Mouse (Mus musculus) right cerebral cortex, postnatal 10 days (tissue): Measurements from ENCODE around the gene Rps12.
A peak's percentile ranks its signal among the peaks of the same experiment; 100 is the strongest.
"Not testable (repeated sequence)": the region's sequence is repeated elsewhere in the genome, so short reads cannot be mapped to it uniquely, and the experiment has no call there.

Experiments
- DNase-seq, 2 experiments: peaks; one replicate each; pipeline ENCODE4 v3.0.0; 2021; ENCODE audit warnings: low spot score in 2 of 2

Rps12 gene

DNA sequence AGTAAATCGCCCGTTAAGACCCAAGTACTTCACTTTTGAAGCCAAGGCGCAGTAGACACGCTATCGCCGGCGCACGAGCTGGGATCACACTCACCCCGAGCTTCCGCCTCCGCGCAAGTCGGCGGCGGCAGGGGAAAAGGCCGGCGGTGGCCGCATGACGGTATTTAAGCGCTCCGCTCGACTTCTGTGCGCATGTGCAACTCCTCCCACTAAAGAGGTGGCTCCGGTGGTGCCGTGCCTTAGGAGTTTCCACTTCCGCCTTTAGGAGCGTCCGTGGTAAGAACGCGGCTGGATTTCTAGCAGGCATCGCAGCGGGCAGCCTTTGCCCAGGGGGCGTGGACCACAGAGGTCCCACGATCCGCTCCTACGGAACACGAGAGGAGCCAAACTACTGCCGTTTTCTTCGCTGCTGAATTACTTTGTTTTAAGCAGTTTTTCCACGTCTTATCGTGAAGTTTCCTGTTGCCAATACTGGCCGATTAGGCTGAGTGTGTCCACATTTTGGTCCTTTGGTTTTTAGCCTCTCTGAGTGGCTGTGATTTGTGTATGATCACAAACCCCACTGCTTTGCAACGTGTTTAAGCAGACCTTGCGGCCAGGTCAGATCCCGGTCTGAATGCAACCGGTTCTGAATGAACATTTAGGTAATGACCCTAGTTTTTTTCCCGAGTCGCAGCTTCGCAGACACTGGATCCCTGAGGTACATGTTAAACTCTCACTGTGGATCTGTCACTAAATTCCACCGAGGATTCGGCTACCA lies at the start of gene Rps12:
TSS of gene Rps12 (minus strand) at position 214 of the 760 bp plus-strand sequence.
- peak; percentile 100 for DNase-seq

DNA sequence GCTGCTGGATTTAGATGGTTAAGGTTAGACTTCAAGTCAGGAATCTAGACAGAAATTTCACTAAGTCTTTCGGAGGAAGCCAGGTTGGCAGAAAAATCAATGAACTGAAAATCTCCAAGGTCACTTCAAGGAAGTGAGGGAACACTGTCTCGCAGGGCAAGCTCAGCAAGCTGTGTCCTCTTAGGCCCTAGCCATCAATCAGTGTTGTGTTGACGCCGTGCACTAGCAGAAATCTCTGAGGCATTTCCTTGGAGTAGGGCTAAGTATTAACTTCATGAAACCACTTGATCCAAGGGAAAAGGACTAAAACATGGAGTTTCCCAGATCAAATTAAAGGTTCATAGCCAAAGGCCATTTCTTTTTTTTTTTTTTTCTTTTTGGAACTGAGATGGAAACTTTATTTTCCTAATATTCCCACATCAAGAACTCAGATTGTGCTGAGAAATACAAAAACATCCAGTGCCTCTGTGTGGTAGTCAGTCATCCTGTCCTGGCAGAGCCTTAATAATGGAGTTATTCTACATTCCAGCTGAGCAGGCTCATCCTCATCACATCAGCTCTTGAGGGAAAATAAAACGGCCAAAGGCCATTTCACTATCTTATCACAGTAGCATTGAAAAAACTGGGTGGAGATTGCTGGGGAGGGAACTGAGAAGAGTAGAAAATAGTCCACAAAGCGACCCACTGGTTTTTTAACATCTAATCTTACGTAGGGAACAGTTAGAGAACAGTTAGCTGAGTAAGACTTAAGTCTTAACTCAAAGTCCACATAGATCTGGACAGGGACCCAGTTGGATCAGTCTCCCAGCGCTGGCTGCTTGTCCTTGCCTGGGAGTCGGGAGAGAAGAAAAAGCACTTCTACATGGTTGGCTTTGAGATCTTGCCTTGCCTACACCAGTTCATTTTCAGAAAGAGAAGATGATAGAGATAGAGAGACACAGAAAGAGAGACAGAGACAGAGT lies 49.2 kb upstream of the Rps12 start:
- DNase-seq = no peak

DNA sequence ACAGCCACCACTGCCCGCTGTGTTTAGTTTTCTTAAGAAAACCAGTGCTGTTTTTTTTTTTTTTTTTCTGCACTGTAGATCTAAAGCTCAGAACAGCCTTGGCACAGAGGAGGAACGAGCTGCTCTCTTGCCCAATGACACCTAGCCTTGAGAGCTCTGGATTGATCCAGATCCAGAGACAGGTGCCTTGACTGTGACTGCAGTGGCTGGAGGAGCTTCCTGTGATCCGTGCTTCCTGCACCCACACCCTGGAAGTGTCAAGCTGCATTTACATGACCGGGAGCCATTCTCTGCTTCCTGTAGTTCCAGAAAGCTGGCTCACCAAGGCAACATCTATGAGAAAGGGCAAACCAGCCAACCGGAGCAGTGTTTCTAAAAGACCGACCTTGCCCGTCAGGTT lies 39.4 kb upstream of the Rps12 start:
- DNase-seq = no peak

DNA sequence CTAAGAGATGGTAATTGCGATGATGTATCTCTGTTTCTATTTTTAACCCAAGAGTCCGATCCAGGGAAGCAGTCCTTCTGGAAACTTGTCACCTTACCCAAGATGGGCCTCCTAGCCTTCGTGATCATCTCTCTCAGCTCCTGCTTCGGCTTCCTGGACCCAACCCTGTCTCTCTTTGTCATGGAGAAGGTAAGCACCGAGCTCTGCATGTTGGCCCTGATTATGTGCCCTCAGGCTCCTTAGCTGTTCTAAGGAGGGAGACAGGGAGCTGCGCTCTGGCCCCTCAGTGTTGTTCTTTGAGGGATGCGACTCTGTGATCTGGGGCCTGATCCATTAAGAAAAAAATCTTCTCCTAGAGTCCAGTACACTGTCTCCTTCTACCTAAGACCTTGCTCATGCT lies 29.2 kb upstream of the Rps12 start:
- no peak for DNase-seq

DNA sequence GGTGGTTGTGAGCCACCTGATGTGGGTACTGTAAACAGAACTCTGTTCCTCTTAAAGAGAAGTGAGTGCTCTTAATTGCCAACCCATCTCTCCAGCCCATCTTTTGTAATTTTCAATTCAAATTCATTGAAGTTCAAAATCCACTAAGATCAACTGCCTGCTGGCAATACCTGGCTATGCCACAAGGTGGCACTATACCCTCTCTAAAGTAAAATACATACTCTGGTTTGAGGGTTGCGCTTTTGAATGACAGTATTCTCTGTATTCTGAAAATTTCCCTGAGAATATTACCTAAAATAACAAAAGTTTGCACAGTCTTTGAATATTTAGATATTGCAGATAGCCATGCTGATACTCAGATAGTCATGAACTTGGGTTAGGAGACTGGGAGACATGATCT lies 28.1 kb upstream of the Rps12 start:
- DNase-seq = peak; percentile 76 to 89

DNA sequence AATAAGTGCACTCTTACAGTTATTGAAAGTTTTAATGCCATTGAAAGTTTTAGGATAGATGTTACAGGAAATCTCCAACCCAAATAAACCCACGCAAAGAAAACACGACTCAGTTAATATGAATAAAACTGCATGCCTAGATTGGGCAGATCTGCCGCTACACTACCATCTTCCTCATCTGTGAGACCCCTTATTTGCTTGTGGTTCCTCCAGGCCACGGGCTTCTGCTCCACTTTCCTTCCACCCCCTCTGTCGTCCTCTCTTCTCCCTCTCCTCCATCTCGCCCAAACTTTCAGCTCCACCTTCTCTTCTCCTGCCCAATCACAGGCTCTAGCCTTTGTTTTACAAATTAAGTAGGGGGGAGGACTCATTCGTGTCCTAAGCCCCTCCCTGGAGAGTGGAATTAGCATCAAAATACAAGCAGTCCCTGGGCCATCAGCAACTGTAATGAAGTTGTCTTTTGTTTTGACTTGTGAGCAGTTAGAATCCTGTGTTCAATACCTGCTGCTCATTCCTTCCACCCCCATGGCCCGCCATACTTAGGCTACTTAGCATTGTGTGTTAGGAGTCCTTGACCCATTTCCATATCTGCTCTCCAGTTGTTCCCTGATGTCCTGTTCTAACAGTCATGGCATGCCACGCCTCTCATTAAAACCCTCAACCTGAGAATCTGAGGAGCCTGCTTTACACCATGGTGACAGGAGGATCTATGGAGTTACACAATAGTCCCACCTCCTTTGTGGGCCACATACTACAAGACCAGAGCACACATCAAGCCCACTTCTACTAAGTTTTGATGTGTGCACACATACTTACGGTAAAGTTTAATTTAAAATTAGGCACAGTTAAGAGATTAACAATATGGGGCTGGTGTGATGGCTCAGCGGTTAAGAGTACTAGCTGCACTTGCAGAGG lies 26.0 kb upstream of the Rps12 start:
- no peak for DNase-seq

DNA sequence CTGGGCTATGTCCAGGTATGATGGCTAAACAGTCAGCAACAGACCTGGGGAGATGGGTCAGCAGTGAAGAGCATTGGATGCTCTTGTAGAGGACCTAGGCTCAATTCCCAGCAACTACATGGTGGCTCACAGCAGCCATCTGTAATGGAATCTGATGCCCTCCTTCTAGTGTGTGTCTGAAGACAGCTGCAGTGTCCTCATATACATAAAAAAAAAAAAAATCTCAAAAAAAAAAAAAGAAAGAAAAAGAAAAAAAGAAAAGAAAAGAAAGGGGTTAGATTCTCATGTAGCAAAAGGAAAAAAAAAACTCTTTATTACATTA lies 25.3 kb upstream of the Rps12 start:
- no peak for DNase-seq

DNA sequence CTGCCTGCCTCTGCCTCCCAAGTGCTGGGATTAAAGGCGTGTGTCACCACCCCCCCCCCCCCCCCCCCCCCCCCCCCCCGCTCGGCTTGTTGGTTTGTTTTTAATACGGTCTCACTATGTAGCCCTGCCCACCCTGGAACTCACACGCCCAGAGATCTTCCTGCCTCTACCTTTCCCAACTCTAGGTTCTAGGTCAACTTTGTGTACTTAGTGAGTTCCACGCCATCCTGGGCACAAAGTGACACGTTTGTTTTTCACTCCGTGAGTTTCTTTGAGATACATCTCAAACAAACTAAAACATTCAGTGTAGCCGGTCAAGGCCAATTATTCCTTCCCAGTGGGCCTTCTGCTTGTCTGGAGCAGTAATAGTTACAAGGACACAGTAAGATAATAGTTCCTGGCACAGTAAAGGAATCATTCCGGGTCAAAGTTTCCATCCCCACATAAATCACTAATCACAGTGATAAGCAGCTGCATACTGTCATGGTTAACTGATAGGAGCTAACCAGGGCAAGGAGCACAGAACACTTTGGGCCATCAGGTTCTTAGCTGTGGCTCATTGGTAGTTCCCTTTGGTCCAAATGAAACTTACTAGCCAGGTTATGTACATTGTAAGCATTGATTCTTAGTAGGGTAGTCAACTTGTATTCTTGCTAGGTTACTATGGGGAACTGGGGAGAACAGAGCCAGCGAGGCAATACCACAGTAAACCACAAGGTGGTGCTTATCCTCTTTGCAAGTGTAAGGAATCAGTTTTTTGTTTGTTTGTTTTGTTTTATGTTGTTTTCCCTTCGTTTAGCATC lies 24.8 kb upstream of the Rps12 start:
- DNase-seq = peak; percentile 55 to 75

DNA sequence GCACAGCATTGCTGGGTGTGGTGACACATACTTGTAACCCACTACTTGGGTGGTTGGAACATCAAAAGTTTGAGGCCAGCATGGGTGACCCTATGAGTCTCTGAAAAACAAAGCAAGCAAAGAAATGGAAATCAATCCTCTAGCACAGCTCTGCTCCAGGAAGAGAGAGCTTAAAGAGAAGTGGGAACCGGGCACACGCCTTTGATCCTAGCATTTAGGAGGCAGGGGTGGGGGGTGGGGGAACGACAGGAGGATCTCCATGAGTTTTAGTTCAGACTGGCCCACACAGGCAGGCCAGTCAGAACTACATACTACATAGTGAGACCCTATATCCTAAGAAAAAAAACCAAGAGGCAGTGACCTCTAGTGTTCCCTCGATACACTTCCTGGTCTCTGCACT lies 19.1 kb upstream of the Rps12 start:
- no peak for DNase-seq

DNA sequence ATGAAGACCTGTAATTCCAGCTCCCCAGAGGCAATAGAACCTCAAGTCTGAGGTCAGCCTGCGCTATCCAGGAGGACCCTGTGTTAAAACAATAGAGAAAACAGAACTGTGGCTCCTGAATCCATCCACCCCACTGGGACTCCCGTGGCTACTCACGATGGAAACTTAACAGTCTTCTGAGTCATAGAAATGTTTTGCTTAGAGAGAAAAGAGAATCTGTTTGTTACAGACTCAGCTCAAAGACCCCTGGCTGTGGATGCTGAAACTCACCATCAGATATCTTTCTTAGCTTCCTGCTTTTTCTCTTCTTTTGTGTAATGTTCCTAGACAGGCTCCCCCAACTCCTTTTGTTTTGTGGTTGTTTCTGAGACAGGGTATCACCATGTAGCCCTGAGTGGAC lies 17.6 kb upstream of the Rps12 start:
- no peak for DNase-seq

DNA sequence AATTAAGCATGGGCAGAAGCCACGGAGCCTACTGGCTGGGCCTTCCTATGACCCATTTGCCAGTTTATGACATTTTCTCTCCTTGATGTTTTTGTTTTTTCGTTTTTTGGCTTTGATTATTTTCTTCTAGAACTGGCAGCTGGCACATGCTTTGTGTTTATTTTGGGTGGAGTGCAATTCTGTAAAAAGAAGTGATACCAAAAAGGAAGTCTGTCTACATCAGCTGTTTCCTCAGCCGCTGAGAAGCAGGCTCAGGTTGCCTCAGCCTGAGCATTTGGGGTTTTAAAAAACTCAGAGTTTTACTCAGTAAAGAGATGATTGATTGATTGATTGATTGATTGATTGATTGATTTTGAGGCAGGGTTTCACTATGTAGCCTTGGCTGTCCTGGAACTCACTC lies 15.8 kb upstream of the Rps12 start:
- no peak for DNase-seq

DNA sequence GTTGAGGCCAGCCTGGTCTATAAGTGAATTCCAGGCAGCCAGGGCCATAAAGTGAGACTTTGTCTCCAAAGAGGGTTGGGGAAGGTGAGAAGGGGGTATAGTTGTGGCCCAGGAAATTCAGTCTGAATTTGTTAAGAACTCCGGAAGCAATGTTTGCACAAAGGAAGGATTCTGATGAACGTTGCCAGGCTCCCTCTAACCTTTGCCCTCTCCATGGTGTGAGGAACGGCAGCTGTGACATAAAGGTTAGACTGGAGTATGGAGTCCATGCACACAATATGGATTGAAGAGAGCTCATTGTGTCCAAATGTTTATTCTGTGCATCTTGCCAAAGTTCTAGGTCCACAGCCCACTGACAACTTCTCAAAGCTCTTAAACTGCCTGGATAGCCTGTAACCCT lies 12.9 kb upstream of the Rps12 start:
- no peak for DNase-seq

DNA sequence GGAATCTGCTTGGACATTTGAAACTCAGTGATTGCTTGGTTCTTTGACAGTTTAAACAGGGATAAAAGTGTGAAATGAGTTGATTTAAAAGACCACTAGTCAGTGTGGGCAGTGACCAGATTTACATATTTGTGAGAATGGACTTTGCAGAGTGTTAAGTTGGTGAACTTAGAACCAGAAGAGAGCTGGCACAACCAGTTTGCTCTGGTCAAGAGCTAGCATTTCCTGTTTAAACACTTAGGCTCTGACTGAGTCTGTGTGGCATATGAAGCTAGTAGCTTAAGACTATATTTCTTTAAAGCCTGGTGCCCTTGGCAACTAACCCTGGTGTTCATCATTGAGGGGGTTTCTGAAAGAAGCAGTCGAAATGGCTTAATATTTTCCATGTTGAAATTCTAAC lies 11.1 kb upstream of the Rps12 start:
- no peak for DNase-seq

DNA sequence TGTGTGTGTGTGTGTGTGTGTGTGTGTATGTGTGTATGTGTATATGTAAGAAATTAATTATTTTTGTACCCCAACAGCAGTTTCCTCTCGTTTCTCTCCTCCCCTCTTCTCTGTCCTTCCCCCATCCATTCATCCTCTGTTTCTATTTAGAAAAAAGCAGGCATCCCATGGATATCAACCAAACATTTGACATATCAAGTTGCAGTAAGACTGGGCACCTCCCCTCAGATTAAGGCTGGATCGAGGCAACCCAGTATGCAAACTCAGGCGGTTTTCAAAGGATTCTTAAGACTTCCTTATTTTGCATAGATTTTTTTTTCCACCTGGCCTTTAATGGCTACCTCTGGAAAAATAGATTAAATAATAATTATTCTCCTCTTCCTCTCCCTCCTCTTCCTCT lies 10.5 kb upstream of the Rps12 start:
- DNase-seq = no peak

DNA sequence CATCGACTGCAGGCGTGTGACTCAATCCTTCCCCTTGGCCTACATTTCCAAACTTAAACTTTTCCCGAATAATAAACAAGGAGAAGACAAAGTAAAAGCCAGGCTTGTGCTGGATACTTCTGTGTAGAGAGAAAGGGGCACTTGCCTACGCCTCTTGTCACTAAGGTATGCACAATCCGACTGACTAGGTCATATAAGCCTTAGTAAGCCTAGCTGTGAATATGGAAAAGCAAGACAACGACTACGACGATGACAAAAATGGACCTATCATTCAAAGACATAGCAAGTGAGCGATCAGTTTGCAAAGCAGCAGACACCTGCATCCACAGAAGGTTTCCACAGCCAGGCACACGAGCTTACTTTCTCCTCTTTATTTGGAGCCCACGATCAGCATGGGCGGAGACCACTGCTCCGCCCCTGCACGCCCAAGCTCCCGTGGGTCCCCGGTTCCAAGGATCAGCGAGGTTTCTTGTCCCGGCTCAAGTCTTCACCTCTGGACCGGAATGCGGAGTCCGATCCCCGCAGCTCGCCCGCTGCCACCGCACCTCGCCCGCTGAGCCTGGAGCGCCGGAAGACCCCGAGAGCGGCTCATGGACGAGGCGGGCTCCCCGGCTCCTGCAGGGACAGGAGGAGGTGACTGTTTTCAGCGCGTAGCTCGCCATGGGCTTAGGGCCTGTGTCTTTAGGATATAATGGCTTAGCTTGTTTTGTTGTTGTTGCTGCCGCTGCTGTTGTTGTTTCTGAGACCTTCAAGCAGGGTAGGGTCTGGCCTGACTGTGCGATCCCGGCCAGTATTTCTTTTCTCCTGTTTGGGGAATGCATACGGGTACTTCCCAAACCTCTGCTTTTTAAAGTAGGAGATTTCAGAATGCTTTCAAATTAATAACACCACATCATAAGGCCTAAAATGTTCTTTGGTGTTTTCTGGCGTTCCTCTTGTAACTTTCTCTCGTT lies 9.8 kb upstream of the Rps12 start, which contains the start of gene Slc18b1:
TSS of gene Slc18b1 (plus strand) at position 436 of the 953 bp plus-strand sequence.
- DNase-seq = peak; percentile 49 to 61

DNA sequence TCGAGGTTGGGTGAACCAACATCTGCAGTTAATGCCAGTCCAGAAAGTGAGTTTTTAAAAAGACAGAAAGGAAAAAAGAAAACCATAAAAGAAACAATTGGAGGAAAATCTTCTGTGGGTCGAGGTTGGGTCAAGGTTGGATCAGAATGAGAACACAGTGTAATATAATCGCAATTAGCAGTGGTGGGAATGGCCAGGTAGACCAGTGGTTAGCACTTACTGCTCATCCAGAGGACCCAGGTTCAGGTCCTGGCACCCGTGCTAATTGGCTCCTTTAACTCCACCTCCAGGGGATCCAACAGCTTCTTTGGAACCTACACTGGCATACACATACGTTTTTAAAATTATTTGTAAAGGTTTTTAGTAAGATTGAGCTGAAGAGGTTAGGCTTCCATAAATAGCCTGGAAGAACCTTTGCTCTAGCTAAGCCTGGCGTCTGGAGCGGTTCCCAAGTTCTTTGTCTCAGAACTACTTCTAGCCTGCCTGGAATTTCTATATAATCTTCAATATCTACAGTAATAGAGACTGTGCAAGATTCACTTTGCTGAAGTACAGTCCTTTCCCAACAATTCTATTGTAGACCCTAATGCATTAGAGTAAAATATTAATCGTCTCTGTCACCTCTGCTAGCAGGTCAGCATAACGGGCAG lies 8.9 kb upstream of the Rps12 start:
- no peak for DNase-seq

DNA sequence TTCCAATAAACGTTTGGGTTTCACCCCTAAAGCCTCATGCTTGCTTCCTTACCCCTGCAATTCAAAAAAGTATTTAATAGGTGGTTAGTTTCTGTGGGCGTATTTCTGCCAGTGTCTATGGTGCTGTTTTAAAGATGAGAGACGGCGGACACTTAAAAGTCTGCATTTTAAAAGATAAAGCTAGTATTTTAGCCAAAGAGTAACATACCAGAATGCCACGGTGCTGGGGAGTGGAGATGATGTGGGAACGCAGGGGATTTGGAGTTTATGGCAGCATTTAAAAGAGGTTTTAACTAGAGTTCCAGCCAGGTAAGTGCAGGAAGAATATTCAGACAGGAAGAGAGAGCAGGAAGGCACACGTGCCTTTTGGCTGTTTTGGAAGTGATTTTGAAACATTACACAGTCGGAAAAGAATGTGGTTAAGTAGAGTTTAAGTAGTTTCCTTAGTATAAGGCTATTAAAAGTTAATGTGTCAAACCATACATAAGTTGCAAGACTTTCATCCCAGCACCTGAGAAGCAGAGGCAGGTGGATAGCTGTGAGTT lies 1.1 kb upstream of the Rps12 start:
- DNase-seq = no peak

DNA sequence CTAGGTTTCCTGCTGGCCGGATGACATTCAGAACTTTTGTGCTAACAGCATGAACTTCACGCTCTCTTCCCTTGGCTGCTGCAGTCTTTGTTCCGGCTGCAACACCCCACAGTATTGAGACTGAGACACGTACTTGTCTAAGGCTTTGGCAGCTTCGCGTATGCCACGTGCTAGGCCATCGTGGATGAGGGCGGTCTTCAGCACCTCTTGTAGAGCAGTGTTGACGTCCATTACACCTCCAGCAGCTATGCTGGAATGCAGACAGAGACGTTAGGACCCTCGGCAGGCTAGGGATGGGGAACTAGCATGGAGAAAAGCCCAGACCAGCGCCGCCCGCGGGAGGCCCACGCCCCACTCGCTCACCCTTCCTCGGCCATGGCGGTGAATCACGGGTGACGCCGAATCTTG lies 440 bp downstream of the Rps12 start:
- DNase-seq = not testable (repeated sequence)

DNA sequence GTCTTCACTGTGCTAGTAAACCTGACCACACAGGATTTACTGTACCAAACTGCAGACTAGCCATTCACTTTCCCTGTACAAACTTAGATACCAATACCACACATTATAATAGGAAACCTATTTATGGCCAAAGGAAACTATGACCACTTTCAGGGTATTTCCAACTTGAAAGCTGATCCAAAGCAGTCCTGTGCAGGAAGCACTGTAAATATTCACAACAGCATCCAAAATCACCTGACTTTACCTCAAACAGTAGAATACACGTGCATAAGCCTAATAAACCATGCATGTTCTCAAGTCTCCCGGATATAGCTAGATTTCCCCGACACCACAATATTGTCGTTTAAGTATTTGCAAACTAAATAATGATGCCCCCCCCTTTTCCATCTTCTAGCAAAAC lies 1.0 kb downstream of the Rps12 start:
- DNase-seq = no peak
